Mouse (Mus musculus) testis, postnatal 14 days (tissue): ENCODE measurements around the gene S1pr1.
A peak's percentile ranks its signal among the peaks of the same experiment; 100 is the strongest.

ENCODE experiments used
- DNase-seq: peaks from one replicate; pipeline ENCODE4 v3.0.0; 2021; ENCODE audit warnings: low spot score

S1pr1 gene

GRCm38 (mm10) chr3:115673663-115674157, 41.2 kb downstream of the S1pr1 start:
- no peak for DNase-seq

DNA sequence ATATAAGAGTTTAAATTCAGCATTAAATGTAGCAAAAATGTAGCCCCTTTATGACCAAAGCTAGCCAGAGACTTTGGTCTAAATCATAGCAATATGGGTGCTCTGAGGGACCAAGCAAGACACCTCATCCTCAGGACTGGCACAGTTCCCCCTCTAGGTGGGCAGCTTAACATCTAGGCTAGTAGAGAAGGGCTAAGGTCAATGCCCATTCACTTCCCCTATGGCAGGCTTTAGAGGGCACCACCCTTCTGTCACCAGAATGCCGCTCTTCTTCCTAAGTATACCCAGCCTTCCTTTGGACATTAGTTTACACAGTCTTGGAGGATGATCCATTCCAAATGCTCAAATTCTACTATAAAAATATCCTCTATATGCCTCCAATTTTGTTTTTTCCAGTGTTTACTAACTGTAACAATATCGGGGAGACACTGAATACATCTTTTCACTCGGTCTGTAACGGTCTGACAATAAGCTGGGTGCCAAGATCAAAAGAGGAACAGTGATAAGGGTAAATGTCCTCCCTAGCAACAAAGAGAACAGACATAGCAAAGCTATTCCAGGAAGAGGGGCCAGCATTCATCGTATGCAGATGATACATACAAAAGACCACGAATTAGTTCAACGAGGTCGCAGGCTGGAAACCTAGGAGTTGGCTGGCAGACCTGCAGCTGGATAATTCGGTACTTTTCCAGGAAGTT, 41.8 kb downstream of the S1pr1 start:
- DNase-seq = no peak

- no peak for DNase-seq
These were observed 45.6 kb downstream of the S1pr1 start for GRCm38 (mm10) chr3:115669230-115669629.

DNA sequence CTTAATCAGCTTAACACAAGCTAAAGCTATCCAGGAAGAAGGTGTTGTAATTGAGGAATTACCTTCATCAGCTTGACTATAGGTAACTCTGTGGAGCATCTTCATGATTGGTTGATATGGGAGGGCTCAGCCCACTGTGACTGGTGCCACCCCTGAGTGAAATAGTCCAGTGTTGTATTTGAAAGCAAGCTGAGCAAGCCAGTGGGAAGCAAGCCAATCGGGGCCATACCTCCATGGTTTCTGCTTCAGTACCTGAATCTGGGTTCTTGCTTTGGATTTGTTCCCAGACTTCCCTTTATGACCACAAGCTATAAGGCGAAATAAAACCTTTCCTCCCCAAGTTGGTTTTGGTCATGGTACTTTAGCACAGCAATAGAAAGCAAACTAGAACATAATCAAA, 47.7 kb downstream of the S1pr1 start:
- DNase-seq = no peak

- DNase-seq = no peak
These were observed 48.3 kb downstream of the S1pr1 start for GRCm38 (mm10) chr3:115666547-115666946.

DNA sequence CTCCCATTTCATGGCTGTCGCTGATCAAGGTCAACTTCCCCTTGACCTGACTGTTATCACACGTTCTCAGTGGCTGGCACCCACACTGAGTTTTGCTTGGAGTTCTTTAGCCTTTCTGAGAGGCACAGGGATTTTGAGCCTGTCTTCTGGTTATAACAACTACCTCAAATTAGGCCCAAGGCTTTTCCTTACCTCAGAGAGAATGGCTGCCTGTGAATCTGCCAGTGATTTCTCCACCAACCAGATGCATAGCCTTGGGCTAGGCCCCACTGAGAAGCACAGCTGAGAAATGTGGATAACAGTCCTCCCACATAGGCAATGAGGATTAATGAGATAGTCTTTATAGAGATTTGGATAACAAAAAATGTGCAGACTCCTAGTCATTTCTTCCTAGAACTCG, 50.4 kb downstream of the S1pr1 start:
- no peak for DNase-seq

DNA sequence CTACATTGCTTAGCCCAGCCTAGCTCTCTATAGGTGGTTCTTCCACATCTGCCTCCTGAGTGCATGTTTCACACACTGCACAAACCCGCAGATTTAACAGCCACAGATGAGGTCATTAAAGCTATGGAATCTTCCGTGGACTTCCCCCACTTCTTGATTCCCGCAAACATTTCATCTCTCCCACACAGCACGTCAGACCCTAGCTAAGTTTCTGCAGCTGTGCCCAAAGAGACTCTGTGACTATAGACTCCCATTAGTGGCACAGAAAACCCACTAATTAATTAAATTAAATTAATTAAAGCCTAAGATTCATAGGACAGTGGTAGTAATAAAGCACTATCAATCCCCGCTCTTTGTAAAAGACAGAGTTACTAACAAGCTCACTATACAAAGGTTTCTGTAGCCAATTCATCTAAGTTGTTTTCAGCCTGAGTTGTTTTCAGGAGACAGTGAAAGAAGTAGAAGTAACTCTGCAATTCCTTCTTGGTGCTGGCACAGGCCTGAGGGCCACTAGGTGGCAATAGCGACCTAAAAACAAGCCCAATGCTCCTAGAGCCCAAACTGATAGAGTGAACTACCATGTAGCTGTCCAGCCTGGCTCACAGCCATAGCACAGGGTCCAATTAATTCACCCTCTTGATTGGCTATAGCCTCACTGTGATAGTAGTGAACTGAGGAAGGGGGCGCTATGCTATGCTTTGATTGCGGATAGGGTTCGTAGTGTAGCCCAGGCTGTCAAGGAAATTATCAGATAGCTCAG, 54.0 kb downstream of the S1pr1 start:
- peak; percentile 17 for DNase-seq
